Mouse (Mus musculus): Measurements from ENCODE around the gene Hnrnpul1. TPM values are rescaled to one million over a fixed set of nuclear protein-coding genes. Genes with fewer than 3 reads are reported as not detected.

Gene Hnrnpul1
- polyA plus RNA-seq, 1 experiment from 2014 or later: 33.9 TPM

DNA sequence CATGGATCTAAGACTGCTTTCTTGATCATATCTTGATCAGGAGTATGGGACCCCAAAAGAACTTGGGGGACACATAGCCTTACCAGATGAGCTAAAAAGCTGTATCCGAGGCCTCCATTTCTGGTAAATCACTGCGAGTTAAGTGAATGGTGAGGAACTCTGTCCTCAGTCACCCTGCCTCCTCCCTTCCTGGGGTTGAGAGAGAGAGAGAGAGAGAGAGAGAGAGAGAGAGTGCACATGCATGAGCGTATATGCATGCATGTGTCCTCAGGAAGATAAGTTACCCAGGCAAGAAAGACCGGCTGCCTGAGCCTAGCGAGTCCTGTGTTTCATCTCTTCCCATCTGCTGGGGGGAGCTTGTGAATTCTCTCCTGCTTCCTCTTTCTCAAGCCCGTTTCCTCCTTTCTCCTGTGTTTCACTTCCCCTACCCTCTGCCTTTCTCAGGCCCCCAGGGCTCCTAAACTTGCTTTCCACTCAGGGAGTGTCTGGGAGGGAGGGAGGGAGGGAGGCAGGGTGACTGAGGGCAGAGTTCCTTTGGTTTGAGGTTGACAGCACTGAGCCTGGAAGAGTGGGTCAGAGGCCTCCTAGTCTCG lies 47.9 kb downstream of the Hnrnpul1 start:
- no peak overlapping the region for H3K4me3 ChIP-seq (ENCODE audit: low read length)
- no peak for ATAC-seq
- peak overlapping the region; percentile 33; the same call in 1 of the 2 replicates for H3K9ac ChIP-seq (ENCODE audit: low read depth, low read length)
- 40% methylated on average over 7 of the region's 7 CpGs for WGBS
- H3K9me3 ChIP-seq (ENCODE audit: control insufficient read depth, low read length): no peaks in the 10 kb centered on the region
- no peaks in the 10 kb centered on the region for H3K36me3 ChIP-seq (ENCODE audit: control insufficient read depth, insufficient read depth, low read length)
- H3K4me1 ChIP-seq (ENCODE audit: control insufficient read depth, insufficient read depth, low read length): peaks cover 54% of the 10 kb centered on the region
- no peak overlapping the region for H3K4me2 ChIP-seq (ENCODE audit: low read depth, low read length)
- H3K27me3 ChIP-seq (replicated peaks; ENCODE audit: control insufficient read depth, insufficient read depth, low read length): no peaks in the 10 kb centered on the region
- H3K27ac ChIP-seq (ENCODE audit: low read length): peak overlapping the region; percentile 77

- Histone ChIP-seq H3K4me2 (ENCODE audit: low read depth, low read length) (no peak overlapping the region), H3K9ac (ENCODE audit: low read depth, low read length) (no peak overlapping the region), H3K36me3 (ENCODE audit: control insufficient read depth, insufficient read depth, low read length) (no peaks in the 10 kb centered on the region), H3K27me3 (replicated peaks; ENCODE audit: control insufficient read depth, insufficient read depth, low read length) (no peaks in the 10 kb centered on the region), H3K4me3 (ENCODE audit: low read length) (no peak overlapping the region), H3K27ac (ENCODE audit: low read length) (peak overlapping the region; percentile 77), H3K4me1 (ENCODE audit: control insufficient read depth, insufficient read depth, low read length) (peaks cover 52% of the 10 kb centered on the region), H3K9me3 (ENCODE audit: control insufficient read depth, low read length) (no peaks in the 10 kb centered on the region)
- peak; percentile 38 for ATAC-seq
- 42% methylated on average over 6 of the region's 6 CpGs for WGBS
Measured at GRCm38 (mm10) chr7:25705801-25706251, 48.7 kb downstream of the Hnrnpul1 start.

- peak overlapping the region; percentile 31 for H3K4me3 ChIP-seq (ENCODE audit: low read length)
- H3K36me3 ChIP-seq (ENCODE audit: control insufficient read depth, insufficient read depth, low read length): no peaks in the 10 kb centered on the region
- H3K9me3 ChIP-seq (ENCODE audit: control insufficient read depth, low read length): no peaks in the 10 kb centered on the region
- H3K9ac ChIP-seq (ENCODE audit: low read depth, low read length): no peak overlapping the region
- H3K4me1 ChIP-seq (ENCODE audit: control insufficient read depth, insufficient read depth, low read length): peaks cover 44% of the 10 kb centered on the region
- ATAC-seq: peak; percentile 51
- no peaks in the 10 kb centered on the region for H3K27me3 ChIP-seq (replicated peaks; ENCODE audit: control insufficient read depth, insufficient read depth, low read length)
- 11% methylated on average over 37 of the region's 37 CpGs for WGBS
- H3K4me2 ChIP-seq (ENCODE audit: low read depth, low read length): peak overlapping the region; percentile 54
- H3K27ac ChIP-seq (ENCODE audit: low read length): no peak overlapping the region
Measured at GRCm38 (mm10) chr7:25704716-25705364, 49.7 kb downstream of the Hnrnpul1 start.

DNA sequence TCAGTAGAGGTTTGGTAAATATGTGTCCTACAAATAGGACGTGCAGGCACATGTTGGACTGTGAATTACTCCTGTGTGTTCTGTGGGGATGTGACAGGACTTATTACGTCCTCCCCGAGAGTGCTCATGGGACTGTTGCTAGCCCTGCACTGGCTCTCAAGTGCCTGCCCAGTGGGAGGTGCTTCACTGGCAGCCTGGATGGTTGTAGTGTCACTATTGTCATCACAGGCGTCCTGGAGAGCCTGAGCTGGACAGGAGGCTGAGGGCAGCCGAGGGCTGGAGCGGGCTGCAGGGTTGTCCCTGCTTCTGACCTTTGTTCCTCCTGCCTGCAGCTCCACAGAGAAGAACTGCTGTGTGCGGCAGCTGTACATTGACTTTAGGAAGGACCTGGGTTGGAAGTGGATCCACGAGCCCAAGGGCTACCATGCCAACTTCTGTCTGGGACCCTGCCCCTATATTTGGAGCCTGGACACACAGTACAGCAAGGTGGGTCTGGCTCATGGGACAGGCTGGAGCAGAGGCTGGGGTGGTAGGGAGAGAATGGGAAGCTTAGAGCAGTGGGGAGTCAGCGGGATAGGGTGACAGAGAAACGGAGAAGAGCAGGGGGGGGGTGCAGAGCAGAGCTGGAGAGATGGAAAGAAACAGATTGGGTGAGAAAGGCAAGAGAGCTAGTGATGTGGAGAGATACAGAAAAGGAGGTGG lies 50.6 kb downstream of the Hnrnpul1 start:
- 37% methylated on average over 10 of the region's 10 CpGs for WGBS
- Histone ChIP-seq H3K9me3 (ENCODE audit: control insufficient read depth, low read length) (no peaks in the 10 kb centered on the region), H3K4me2 (ENCODE audit: low read depth, low read length) (0 out of 2 replicates have a peak overlapping the region, but pooled peaks have one; percentile 2), H3K27ac (ENCODE audit: low read length) (no peak overlapping the region), H3K4me3 (ENCODE audit: low read length) (no peak overlapping the region), H3K36me3 (ENCODE audit: control insufficient read depth, insufficient read depth, low read length) (no peaks in the 10 kb centered on the region), H3K4me1 (ENCODE audit: control insufficient read depth, insufficient read depth, low read length) (peaks cover 42% of the 10 kb centered on the region), H3K9ac (ENCODE audit: low read depth, low read length) (no peak overlapping the region), H3K27me3 (replicated peaks; ENCODE audit: control insufficient read depth, insufficient read depth, low read length) (no peaks in the 10 kb centered on the region)
- 0 out of 2 replicates have a peak, but pooled peaks have one; percentile 7 for ATAC-seq

- Histone ChIP-seq H3K36me3 (ENCODE audit: control insufficient read depth, insufficient read depth, low read length) (no peaks in the 10 kb centered on the region), H3K4me1 (ENCODE audit: control insufficient read depth, insufficient read depth, low read length) (peaks cover 31% of the 10 kb centered on the region), H3K9me3 (ENCODE audit: control insufficient read depth, low read length) (no peaks in the 10 kb centered on the region), H3K4me2 (ENCODE audit: low read depth, low read length) (no peak overlapping the region), H3K4me3 (ENCODE audit: low read length) (no peak overlapping the region), H3K9ac (ENCODE audit: low read depth, low read length) (no peak overlapping the region), H3K27ac (ENCODE audit: low read length) (no peak overlapping the region), H3K27me3 (replicated peaks; ENCODE audit: control insufficient read depth, insufficient read depth, low read length) (no peaks in the 10 kb centered on the region)
- 100% methylated on average over 2 of the region's 2 CpGs for WGBS
- no peak for ATAC-seq
Measured at GRCm38 (mm10) chr7:25702350-25702749, 52.2 kb downstream of the Hnrnpul1 start.

- ATAC-seq: no peak
- no peaks in the 10 kb centered on the region for H3K27me3 ChIP-seq (replicated peaks; ENCODE audit: control insufficient read depth, insufficient read depth, low read length)
- WGBS: 76% methylated on average over 12 of the region's 12 CpGs
- no peak overlapping the region for H3K4me2 ChIP-seq (ENCODE audit: low read depth, low read length)
- H3K9me3 ChIP-seq (ENCODE audit: control insufficient read depth, low read length): no peaks in the 10 kb centered on the region
- H3K9ac ChIP-seq (ENCODE audit: low read depth, low read length): no peak overlapping the region
- no peak overlapping the region for H3K4me3 ChIP-seq (ENCODE audit: low read length)
- no peaks in the 10 kb centered on the region for H3K36me3 ChIP-seq (ENCODE audit: control insufficient read depth, insufficient read depth, low read length)
- H3K27ac ChIP-seq (ENCODE audit: low read length): no peak overlapping the region
- peaks cover 16% of the 10 kb centered on the region for H3K4me1 ChIP-seq (ENCODE audit: control insufficient read depth, insufficient read depth, low read length)
Measured at GRCm38 (mm10) chr7:25700732-25701131, 53.8 kb downstream of the Hnrnpul1 start.

DNA sequence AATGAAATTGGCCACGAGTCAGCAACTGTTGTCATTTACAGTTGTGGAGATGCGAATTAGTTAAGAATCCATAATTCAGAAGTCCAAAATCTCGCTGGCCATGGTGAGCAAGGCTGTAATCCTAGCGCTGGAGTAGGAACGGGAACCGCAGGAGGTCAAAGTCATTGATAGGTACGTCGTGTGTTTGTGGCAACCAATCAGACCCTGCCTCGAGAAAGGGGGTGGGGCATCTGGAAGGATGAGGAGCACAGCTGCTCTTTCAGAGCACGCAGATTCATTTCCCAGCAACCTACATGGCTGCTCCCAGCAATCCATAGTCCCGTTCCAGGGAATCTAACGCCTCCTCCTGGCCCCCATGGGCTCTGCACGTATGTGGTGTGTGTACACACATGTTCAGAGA lies 54.7 kb downstream of the Hnrnpul1 start:
- Histone ChIP-seq H3K9ac (ENCODE audit: low read depth, low read length) (no peak overlapping the region), H3K4me1 (ENCODE audit: control insufficient read depth, insufficient read depth, low read length) (peaks cover 9% of the 10 kb centered on the region), H3K36me3 (ENCODE audit: control insufficient read depth, insufficient read depth, low read length) (no peaks in the 10 kb centered on the region), H3K9me3 (ENCODE audit: control insufficient read depth, low read length) (no peaks in the 10 kb centered on the region), H3K4me2 (ENCODE audit: low read depth, low read length) (no peak overlapping the region), H3K27me3 (replicated peaks; ENCODE audit: control insufficient read depth, insufficient read depth, low read length) (no peaks in the 10 kb centered on the region), H3K4me3 (ENCODE audit: low read length) (no peak overlapping the region), H3K27ac (ENCODE audit: low read length) (no peak overlapping the region)
- ATAC-seq: no peak
- WGBS: 63% methylated on average over 13 of the region's 13 CpGs

DNA sequence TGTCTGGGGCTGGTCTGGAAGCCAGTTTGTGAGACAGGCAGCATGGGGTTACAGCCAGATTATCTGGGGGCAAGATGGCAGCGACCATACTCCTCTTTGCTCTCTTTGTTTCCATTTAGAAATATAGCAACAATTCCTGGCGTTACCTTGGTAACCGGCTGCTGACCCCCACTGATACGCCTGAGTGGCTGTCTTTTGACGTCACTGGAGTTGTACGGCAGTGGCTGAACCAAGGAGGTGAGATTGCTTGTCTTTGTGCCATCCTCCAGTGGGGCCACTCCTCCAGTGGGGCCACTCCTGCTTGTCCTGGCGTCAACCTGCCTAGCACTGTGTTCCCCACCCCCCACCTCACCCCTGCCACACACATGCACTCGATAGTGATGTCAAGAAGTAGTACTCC lies 60.5 kb downstream of the Hnrnpul1 start:
- Histone ChIP-seq H3K36me3 (ENCODE audit: control insufficient read depth, insufficient read depth, low read length) (no peaks in the 10 kb centered on the region), H3K27ac (ENCODE audit: low read length) (no peak overlapping the region), H3K4me1 (ENCODE audit: control insufficient read depth, insufficient read depth, low read length) (0 out of 2 replicates have a peak, but pooled peaks cover 3% of the 10 kb centered on the region), H3K9me3 (ENCODE audit: control insufficient read depth, low read length) (no peaks in the 10 kb centered on the region), H3K27me3 (replicated peaks; ENCODE audit: control insufficient read depth, insufficient read depth, low read length) (no peaks in the 10 kb centered on the region), H3K9ac (ENCODE audit: low read depth, low read length) (no peak overlapping the region), H3K4me2 (ENCODE audit: low read depth, low read length) (no peak overlapping the region), H3K4me3 (ENCODE audit: low read length) (no peak overlapping the region)
- ATAC-seq: no peak
- 73% methylated on average over 8 of the region's 8 CpGs for WGBS

DNA sequence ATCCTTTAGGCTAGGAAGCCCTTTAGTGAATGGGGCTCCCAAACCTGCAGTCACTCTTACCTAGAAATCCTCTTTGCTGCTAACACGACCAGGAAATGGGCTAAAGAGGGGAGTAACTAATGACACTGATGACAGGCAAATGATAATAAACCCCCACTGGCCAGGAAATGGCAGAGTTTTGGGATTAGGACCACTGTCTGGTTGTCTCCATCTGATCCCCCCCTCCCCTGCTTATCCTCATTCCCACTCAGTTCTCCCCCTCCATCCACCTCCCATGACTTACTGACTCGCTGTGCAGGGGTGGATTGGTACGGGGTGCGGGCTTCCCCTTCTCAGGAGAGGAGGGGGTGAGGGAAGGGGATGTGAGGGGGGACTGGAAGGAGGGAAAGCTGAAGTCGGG lies 64.5 kb downstream of the Hnrnpul1 start:
- H3K4me2 ChIP-seq (ENCODE audit: low read depth, low read length): peak overlapping the region; percentile 99
- ATAC-seq: no peak
- WGBS: 42% methylated on average over 5 of the region's 5 CpGs
- H3K9me3 ChIP-seq (ENCODE audit: control insufficient read depth, low read length): no peaks in the 10 kb centered on the region
- no peak overlapping the region; the same call in 1 of the 2 replicates for H3K9ac ChIP-seq (ENCODE audit: low read depth, low read length)
- H3K4me3 ChIP-seq (ENCODE audit: low read length): peak overlapping the region; percentile 75
- H3K4me1 ChIP-seq (ENCODE audit: control insufficient read depth, insufficient read depth, low read length): peaks cover 21% of the 10 kb centered on the region
- no peak overlapping the region for H3K27ac ChIP-seq (ENCODE audit: low read length)
- H3K36me3 ChIP-seq (ENCODE audit: control insufficient read depth, insufficient read depth, low read length): no peaks in the 10 kb centered on the region
- H3K27me3 ChIP-seq (replicated peaks; ENCODE audit: control insufficient read depth, insufficient read depth, low read length): no peaks in the 10 kb centered on the region; the same call in 1 of the 2 replicates
